Mouse (Mus musculus) erythroblast, embryonic 14.5 days (primary cell): ENCODE results near the gene Pccb.

Source experiments
- GATA1 ChIP-seq: IDR thresholded peaks from 2 replicates; pipeline ENCODE4 v1.6.1; 2012; ENCODE audit warnings: low read length, inconsistent platforms, mixed read lengths
- TAL1 ChIP-seq: IDR thresholded peaks from 3 replicates; pipeline ENCODE4 v1.6.1; 2012; ENCODE audit warnings: low read length, inconsistent platforms, mixed read lengths

DNA sequence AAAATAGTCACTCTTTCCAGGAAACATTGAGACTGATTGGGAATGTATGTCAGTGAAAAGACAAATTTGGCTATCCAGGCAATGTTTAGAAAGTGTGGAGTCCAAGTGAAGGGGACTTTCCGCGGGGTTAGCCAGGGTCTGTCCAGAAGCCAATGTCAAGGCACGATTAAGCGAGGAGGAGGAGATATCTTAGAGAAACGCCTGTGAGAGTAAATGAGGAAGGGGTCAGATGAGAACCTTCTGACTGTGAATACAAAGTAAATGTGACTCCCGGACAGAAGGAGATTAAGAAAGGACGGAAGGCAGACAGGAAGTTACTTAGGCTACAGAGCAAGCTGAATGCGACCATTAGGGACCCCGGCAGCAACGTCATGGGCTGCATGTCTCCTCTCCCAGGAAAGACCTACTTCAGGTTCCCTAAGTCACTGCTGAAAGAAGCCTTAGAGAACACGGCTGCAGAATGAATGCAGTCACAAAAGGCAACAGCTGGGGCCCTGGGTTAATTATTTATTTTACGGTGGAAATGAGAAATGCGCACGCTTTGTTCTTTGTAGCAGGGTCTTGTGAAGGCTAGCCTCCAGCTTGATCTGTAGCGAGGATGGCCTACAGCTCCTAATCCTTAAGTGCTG lies 11.1 kb upstream of the Pccb start:
- TF ChIP-seq TAL1 (no peak), GATA1 (no peak)
